Mouse (Mus musculus) CD8-positive naive resting alpha-beta T cell, adult 57 days (primary cell): Measurements from ENCODE around the gene Samd14. TPM values are rescaled to one million over a fixed set of nuclear protein-coding genes. Genes with fewer than 3 reads are reported as not detected.

Source experiments
- total RNA-seq: library from RNA; stranded (reverse); gene quantifications from one replicate; pipeline ENCODE4 v1.2.4, GENCODE M21; 2023

Gene Samd14
- 0.52 TPM for total RNA-seq

GRCm38 (mm10) chr11:95009629-95010014 lies at the start of gene Samd14:
Gene Samd14 (plus strand): TSS chr11:95009879.

GRCm38 (mm10) chr11:94967419-94967818 lies 42.3 kb upstream of the Samd14 start, which contains the start of gene Hils1:
Gene Hils1 (plus strand): TSS chr11:94967593.

GRCm38 (mm10) chr11:94976199-94976598 lies 33.5 kb upstream of the Samd14 start, which contains the start of gene Sgca:
Gene Sgca (minus strand): TSS chr11:94976327.

GRCm38 (mm10) chr11:94990749-94991577 lies 18.7 kb upstream of the Samd14 start, which contains the start of gene Ppp1r9b:
Gene Ppp1r9b (plus strand): TSS chr11:94991035.

GRCm38 (mm10) chr11:95041139-95041609 lies 31.5 kb downstream of the Samd14 start, which contains the start of gene Pdk2:
Gene Pdk2 (minus strand): TSS chr11:95041354.

Other genes starting within 250 kb of the Samd14 start
- not detected for gene Tmem92, start 227.2 kb upstream of the Samd14 start, total RNA-seq
- gene Col1a1, start 73.7 kb upstream of the Samd14 start, total RNA-seq: 0.73 TPM
- gene Hils1, start 42.3 kb upstream of the Samd14 start, total RNA-seq: not detected
- gene Sgca, start 33.6 kb upstream of the Samd14 start, total RNA-seq: not detected
- 131 TPM for gene Ppp1r9b, start 18.8 kb upstream of the Samd14 start, total RNA-seq
- 13.4 TPM for gene Pdk2, start 31.5 kb downstream of the Samd14 start, total RNA-seq
- gene Itga3, start 66.9 kb downstream of the Samd14 start, total RNA-seq: 2.4 TPM
- not detected for gene Dlx3, start 110.2 kb downstream of the Samd14 start, total RNA-seq
- not detected for gene Dlx4, start 136.4 kb downstream of the Samd14 start, total RNA-seq